ENCODE assay signal across 31 mouse cellular contexts in the genomic region with DNA sequence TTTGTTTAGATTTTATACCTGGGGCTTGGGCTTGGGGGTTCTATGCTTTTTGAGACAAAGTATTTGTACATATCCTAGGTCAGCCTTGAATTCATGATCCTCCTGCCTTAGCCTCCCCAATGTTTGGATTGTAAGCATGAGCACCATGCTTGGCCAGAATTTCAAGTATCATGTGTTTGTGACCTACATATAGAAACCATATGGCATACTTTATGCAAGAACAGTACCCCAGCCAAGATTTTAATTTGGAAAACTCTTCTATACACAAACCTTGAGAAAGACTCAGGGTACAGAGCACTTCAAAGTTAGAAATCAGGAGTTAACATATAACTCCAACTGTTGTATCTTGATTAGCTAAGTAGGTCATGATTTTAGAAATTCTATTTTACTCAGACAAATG. TPM values are rescaled to one million over a fixed set of nuclear protein-coding genes. Genes with fewer than 3 reads are reported as not detected.
"Had no signal": no experiment of that assay in that cellular context is flagged by ENCODE, and none has a peak within 500 bp of the region (broad histone marks: within the 10 kb centered on the region; RNA-seq: fewer than 3 reads in every experiment).

No protein-coding gene starts in this region.

- DNase-seq: cerebellum, adult 8-10 months; cerebellum, adult 9-11 months; cerebellum, postnatal 10 days; cerebellum, postnatal 25 days; cerebellum, postnatal 36 days; embryo, embryonic 11 days; gastrocnemius, adult 2 months; gastrocnemius, postnatal 10 days; gastrocnemius, postnatal 14 days; gastrocnemius, postnatal 25 days; gastrocnemius, postnatal 36 days; heart, adult 11 months; heart, adult 18-20 months; heart, adult 2 months had no signal

- ATAC-seq: forebrain, embryonic 13.5 days; forebrain, embryonic 14.5 days; forebrain, embryonic 15.5 days; forebrain, embryonic 16.5 days had no signal

- H3K27ac ChIP-seq: embryonic facial prominence, embryonic 10.5 days; embryonic facial prominence, embryonic 12.5 days; embryonic facial prominence, embryonic 13.5 days; embryonic facial prominence, embryonic 15.5 days; forebrain, embryonic 10.5 days; forebrain, embryonic 12.5 days; forebrain, embryonic 13.5 days; forebrain, embryonic 15.5 days; gastrocnemius, adult 2 months; heart, adult 2 months; heart, embryonic 10.5 days had no signal

- H3K36me3 ChIP-seq: embryonic facial prominence, embryonic 12.5 days; embryonic facial prominence, embryonic 13.5 days; embryonic facial prominence, embryonic 15.5 days; heart, embryonic 10.5 days; heart, embryonic 12.5 days had no signal

- H3K9me3 ChIP-seq: embryonic facial prominence, embryonic 10.5 days; embryonic facial prominence, embryonic 12.5 days; embryonic facial prominence, embryonic 13.5 days; embryonic facial prominence, embryonic 15.5 days; forebrain, embryonic 10.5 days; forebrain, embryonic 12.5 days; forebrain, embryonic 13.5 days; forebrain, embryonic 15.5 days; heart, embryonic 10.5 days; heart, embryonic 12.5 days had no signal

- H3K4me2 ChIP-seq: embryonic facial prominence, embryonic 12.5 days; embryonic facial prominence, embryonic 13.5 days; embryonic facial prominence, embryonic 15.5 days; forebrain, embryonic 12.5 days; forebrain, embryonic 13.5 days; forebrain, embryonic 15.5 days; heart, embryonic 11.5 days; heart, embryonic 12.5 days had no signal

- H3K4me3 ChIP-seq: embryonic facial prominence, embryonic 10.5 days; embryonic facial prominence, embryonic 12.5 days; embryonic facial prominence, embryonic 13.5 days; embryonic facial prominence, embryonic 15.5 days; erythroblast, embryonic 14.5 days; forebrain, embryonic 10.5 days; forebrain, embryonic 12.5 days; forebrain, embryonic 13.5 days; forebrain, embryonic 15.5 days; gastrocnemius, adult 2 months; heart, adult 2 months; heart, embryonic 10.5 days; heart, embryonic 12.5 days had no signal

- H3K4me1 ChIP-seq: embryonic facial prominence, embryonic 10.5 days; embryonic facial prominence, embryonic 12.5 days; embryonic facial prominence, embryonic 13.5 days; embryonic facial prominence, embryonic 15.5 days; forebrain, embryonic 10.5 days; forebrain, embryonic 12.5 days; forebrain, embryonic 13.5 days; forebrain, embryonic 15.5 days; heart, embryonic 10.5 days; heart, embryonic 12.5 days had no signal

- H3K9ac ChIP-seq: embryonic facial prominence, embryonic 12.5 days; embryonic facial prominence, embryonic 13.5 days; embryonic facial prominence, embryonic 15.5 days; forebrain, embryonic 12.5 days; forebrain, embryonic 13.5 days; forebrain, embryonic 15.5 days; heart, embryonic 12.5 days had no signal

- H3K27me3 ChIP-seq: embryonic facial prominence, embryonic 12.5 days; embryonic facial prominence, embryonic 13.5 days; embryonic facial prominence, embryonic 15.5 days; forebrain, embryonic 12.5 days; forebrain, embryonic 13.5 days; forebrain, embryonic 15.5 days; heart, embryonic 12.5 days had no signal

RNA-seq across cellular contexts. Expression of a gene that starts 49.8 kb away (rescaled TPM):
- total RNA-seq: common myeloid progenitor, adult 5-6 weeks; gastrocnemius, adult 2 months; gastrocnemius, postnatal 4 days; granulocyte monocyte progenitor cell, adult 5-6 weeks had no signal
- polyA plus RNA-seq: erythroblast, embryonic 14.5 days; heart, embryonic 10.5 days had no signal
